Comparison of ENCODE assay signal across 14 mouse cellular contexts in the genomic region with DNA sequence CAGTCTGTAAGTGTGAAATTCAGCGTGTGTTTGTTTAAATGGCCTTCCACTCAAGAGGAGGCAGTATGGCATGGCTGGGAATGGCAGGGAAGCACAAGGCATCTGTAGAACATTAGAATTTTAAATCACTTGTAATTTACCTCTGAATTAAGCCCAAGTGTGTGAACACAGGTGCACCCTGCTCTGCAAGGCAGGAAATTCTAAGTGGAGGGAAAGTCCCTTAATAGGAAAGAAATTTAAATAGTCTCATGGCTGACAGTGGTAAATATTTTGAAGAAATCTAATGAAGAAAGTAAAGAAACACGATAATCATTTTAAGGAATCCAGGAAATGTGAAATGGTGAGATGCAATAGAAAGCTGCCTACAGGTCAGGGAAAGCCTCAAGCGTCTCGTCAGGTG.
"Had no signal": no experiment of that assay in that cellular context is flagged by ENCODE, and none has a peak within 500 bp of the region (broad histone marks: within the 10 kb centered on the region; RNA-seq: fewer than 3 reads in every experiment).

No protein-coding gene starts in this region.

- H3K27ac ChIP-seq: kidney, embryonic 15.5 days; limb, embryonic 13.5 days; liver, embryonic 14.5 days; midbrain, embryonic 12.5 days; neural tube, embryonic 13.5 days had no signal

- H3K4me1 ChIP-seq: kidney, embryonic 15.5 days; midbrain, embryonic 12.5 days; neural tube, embryonic 13.5 days had no signal

- ATAC-seq: midbrain, embryonic 16.5 days had no signal

- H3K36me3 ChIP-seq: kidney, embryonic 15.5 days; limb, embryonic 13.5 days; midbrain, embryonic 12.5 days; neural tube, embryonic 13.5 days had no signal

- H3K9me3 ChIP-seq: kidney, embryonic 15.5 days; limb, embryonic 13.5 days; midbrain, embryonic 12.5 days; neural tube, embryonic 13.5 days had no signal

- H3K4me2 ChIP-seq: kidney, embryonic 15.5 days; limb, embryonic 13.5 days; midbrain, embryonic 12.5 days; neural tube, embryonic 13.5 days had no signal

- DNase-seq: kidney, adult 2 months; kidney, postnatal 14 days; left cerebral cortex, postnatal 4 days; lung, adult 18-20 months; lung, postnatal 10 days; lung, postnatal 4 days; right cerebral cortex, postnatal 14 days; thymus, postnatal 36 days had no signal

- H3K27me3 ChIP-seq: kidney, embryonic 15.5 days; limb, embryonic 13.5 days; midbrain, embryonic 12.5 days; neural tube, embryonic 13.5 days had no signal

- H3K9ac ChIP-seq: kidney, embryonic 15.5 days; limb, embryonic 13.5 days; liver, embryonic 14.5 days; midbrain, embryonic 12.5 days; neural tube, embryonic 13.5 days had no signal

- H3K4me3 ChIP-seq: kidney, embryonic 15.5 days; limb, embryonic 13.5 days; midbrain, embryonic 12.5 days; neural tube, embryonic 13.5 days had no signal
